10 mouse cellular contexts compared by ENCODE assay signal in the genomic region with DNA sequence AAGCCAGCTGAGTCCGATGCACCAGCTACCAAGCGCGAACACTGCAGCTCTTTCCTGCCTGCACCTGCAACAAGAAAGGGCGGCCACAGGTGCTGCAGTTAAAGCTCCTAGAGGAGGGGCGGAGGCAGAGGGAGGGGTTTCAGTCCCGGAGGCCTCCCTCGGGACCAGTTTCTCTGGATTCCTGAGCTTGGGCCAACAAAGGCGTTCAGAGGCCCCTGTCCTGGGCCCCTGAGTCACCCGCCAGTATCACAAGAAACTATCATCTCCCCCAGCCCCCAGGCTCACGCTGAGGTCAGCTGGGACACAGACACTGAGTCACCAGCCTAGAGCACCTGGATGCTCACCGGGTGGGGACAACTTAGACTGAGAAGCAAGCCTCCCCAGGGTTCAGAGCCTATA. TPM values are rescaled to one million over a fixed set of nuclear protein-coding genes. Genes with fewer than 3 reads are reported as not detected.
DNase-seq lines count a peak whose midpoint lies in the region; ATAC-seq and TF ChIP-seq lines count a peak whose summit lies in the region.
"Had no signal": no experiment of that assay in that cellular context is flagged by ENCODE, and none has a peak within 500 bp of the region (broad histone marks: within the 10 kb centered on the region; RNA-seq: fewer than 3 reads in every experiment).

A gene (minus strand): TSS at position 78 of the 399 bp plus-strand sequence.

- intact Hi-C loops in left cerebral cortex, postnatal 36 days (cut with DNase I): no loop called here

- H3K9ac ChIP-seq in midbrain, embryonic 11.5 days (ENCODE audit: low read length): no peak within 1 kb of the TSS; the same call in 1 of the 2 replicates
- H3K9ac ChIP-seq in midbrain, embryonic 16.5 days (ENCODE audit: low read depth, low read length): no peak within 1 kb of the TSS
- peak within 1 kb of the TSS; percentile 74 for H3K9ac ChIP-seq in intestine, embryonic 16.5 days (ENCODE audit: low read depth, low read length)
- peak within 1 kb of the TSS; percentile 46 for H3K9ac ChIP-seq in lung, postnatal 0 days (replicated peaks; ENCODE audit: low read depth)
- H3K9ac ChIP-seq in forebrain, embryonic 16.5 days (replicated peaks; ENCODE audit: low read depth, low read length): no peak within 1 kb of the TSS

- WGBS in midbrain, embryonic 11.5 days: 11% methylated on average over 11 of the region's 11 CpGs
- 7% methylated on average over 11 of the region's 11 CpGs for WGBS in midbrain, embryonic 16.5 days
- 16% methylated on average over 11 of the region's 11 CpGs for WGBS in intestine, embryonic 16.5 days
- WGBS in lung, postnatal 0 days: 29% methylated on average over 11 of the region's 11 CpGs
- WGBS in forebrain, embryonic 16.5 days: 10% methylated on average over 11 of the region's 11 CpGs

- DNase-seq in midbrain, embryonic 11.5 days (ENCODE audit: low spot score, missing footprints): no peak
- peak; percentile 93 for DNase-seq in lung, postnatal 0 days (ENCODE audit: low spot score)
- DNase-seq in urinary bladder, postnatal 14 days (ENCODE audit: low spot score): peak; percentile 92
- DNase-seq in left cerebral cortex, postnatal 36 days (ENCODE audit: low spot score in 2 of 2): no peak
- DNase-seq in frontal cortex, postnatal 10 days (ENCODE audit: low spot score in 2 of 2): no peak
- DNase-seq: adrenal gland, postnatal 10 days had no signal

- TF ChIP-seq EP300 in lung, postnatal 0 days (IDR thresholded peaks at IDR 0.05): peak; percentile 45

- H3K4me1 ChIP-seq in midbrain, embryonic 11.5 days (ENCODE audit: control insufficient read depth, insufficient read depth, low read length): no peaks in the 10 kb centered on the region; the same call in 1 of the 2 replicates
- H3K4me1 ChIP-seq in midbrain, embryonic 16.5 days (ENCODE audit: control insufficient read depth, insufficient read depth, low read length): no peaks in the 10 kb centered on the region; the same call in 1 of the 2 replicates
- peaks cover 24% of the 10 kb centered on the region for H3K4me1 ChIP-seq in intestine, embryonic 16.5 days (ENCODE audit: control insufficient read depth, insufficient read depth, low read length)
- H3K4me1 ChIP-seq in lung, postnatal 0 days (ENCODE audit: insufficient read depth, low read depth, low read length): peaks cover 16% of the 10 kb centered on the region
- no peaks in the 10 kb centered on the region for H3K4me1 ChIP-seq in forebrain, embryonic 16.5 days (replicated peaks; ENCODE audit: control insufficient read depth, insufficient read depth, low read length)

- no peak for TF ChIP-seq CTCF in lung, postnatal 0 days (IDR thresholded peaks at IDR 0.05)

- no peaks in the 10 kb centered on the region for H3K9me3 ChIP-seq in midbrain, embryonic 11.5 days (ENCODE audit: control insufficient read depth, low read length)
- H3K9me3 ChIP-seq in midbrain, embryonic 16.5 days (replicated peaks; ENCODE audit: control insufficient read depth, low read length, poor library complexity, severe bottlenecking): no peaks in the 10 kb centered on the region
- no peaks in the 10 kb centered on the region for H3K9me3 ChIP-seq in intestine, embryonic 16.5 days (ENCODE audit: control insufficient read depth, low read length)
- no peaks in the 10 kb centered on the region for H3K9me3 ChIP-seq in lung, postnatal 0 days (ENCODE audit: low read length)
- H3K9me3 ChIP-seq in forebrain, embryonic 16.5 days (ENCODE audit: control insufficient read depth, low read length): no peaks in the 10 kb centered on the region

- H3K36me3 ChIP-seq in midbrain, embryonic 11.5 days (ENCODE audit: control insufficient read depth, insufficient read depth, low read length): no peaks in the 10 kb centered on the region
- H3K36me3 ChIP-seq in midbrain, embryonic 16.5 days (ENCODE audit: control insufficient read depth, insufficient read depth, low read length): no peaks in the 10 kb centered on the region
- no peaks in the 10 kb centered on the region for H3K36me3 ChIP-seq in intestine, embryonic 16.5 days (ENCODE audit: control insufficient read depth, insufficient read depth, low read length)
- H3K36me3 ChIP-seq in lung, postnatal 0 days (ENCODE audit: insufficient read depth, low read length): no peaks in the 10 kb centered on the region
- H3K36me3 ChIP-seq in forebrain, embryonic 16.5 days (ENCODE audit: control insufficient read depth, insufficient read depth): no peaks in the 10 kb centered on the region

- H3K27me3 ChIP-seq in midbrain, embryonic 11.5 days (ENCODE audit: control insufficient read depth, insufficient read depth, low read length): peaks cover 27% of the 10 kb centered on the region
- H3K27me3 ChIP-seq in midbrain, embryonic 16.5 days (ENCODE audit: control insufficient read depth, insufficient read depth, low read depth, low read length): peaks cover 25% of the 10 kb centered on the region
- no peaks in the 10 kb centered on the region for H3K27me3 ChIP-seq in intestine, embryonic 16.5 days (replicated peaks; ENCODE audit: control insufficient read depth, insufficient read depth, low read length)
- H3K27me3 ChIP-seq in lung, postnatal 0 days (replicated peaks; ENCODE audit: insufficient read depth, low read length): no peaks in the 10 kb centered on the region
- peaks cover 24% of the 10 kb centered on the region for H3K27me3 ChIP-seq in forebrain, embryonic 16.5 days (replicated peaks; ENCODE audit: control insufficient read depth, insufficient read depth, low read length)

- no peak within 1 kb of the TSS for H3K4me3 ChIP-seq in midbrain, embryonic 11.5 days (ENCODE audit: low read depth, low read length)
- no peak within 1 kb of the TSS for H3K4me3 ChIP-seq in midbrain, embryonic 16.5 days (ENCODE audit: low read depth, low read length)
- peak within 1 kb of the TSS; percentile 47 for H3K4me3 ChIP-seq in intestine, embryonic 16.5 days (ENCODE audit: low read length)
- H3K4me3 ChIP-seq in lung, postnatal 0 days (ENCODE audit: low read depth, low read length): peak within 1 kb of the TSS; percentile 40
- no peak within 1 kb of the TSS for H3K4me3 ChIP-seq in forebrain, embryonic 16.5 days (replicated peaks; ENCODE audit: low read length)

- ATAC-seq in midbrain, embryonic 11.5 days (ENCODE audit: low FRiP score): no peak
- no peak for ATAC-seq in midbrain, embryonic 16.5 days
- peak; percentile 81 for ATAC-seq in intestine, embryonic 16.5 days
- peak; percentile 72 for ATAC-seq in lung, postnatal 0 days
- ATAC-seq in forebrain, embryonic 16.5 days: no peak

- H3K4me2 ChIP-seq in midbrain, embryonic 11.5 days: peak within 1 kb of the TSS; percentile 9; the same call in 1 of the 2 replicates
- no peak within 1 kb of the TSS for H3K4me2 ChIP-seq in midbrain, embryonic 16.5 days (ENCODE audit: low read length)
- peak within 1 kb of the TSS; percentile 44 for H3K4me2 ChIP-seq in intestine, embryonic 16.5 days (ENCODE audit: low read depth, low read length)
- peak within 1 kb of the TSS; percentile 50 for H3K4me2 ChIP-seq in lung, postnatal 0 days (replicated peaks; ENCODE audit: low read depth, low read length)
- H3K4me2 ChIP-seq in forebrain, embryonic 16.5 days (ENCODE audit: low read length): no peak within 1 kb of the TSS

- H3K27ac ChIP-seq in midbrain, embryonic 11.5 days (ENCODE audit: low read depth, low read length): no peak within 1 kb of the TSS
- no peak within 1 kb of the TSS for H3K27ac ChIP-seq in midbrain, embryonic 16.5 days (ENCODE audit: low read length)
- peak within 1 kb of the TSS; percentile 90 for H3K27ac ChIP-seq in intestine, embryonic 16.5 days (ENCODE audit: low read length)
- H3K27ac ChIP-seq in lung, postnatal 0 days (ENCODE audit: low read length): peak within 1 kb of the TSS; percentile 81
- no peak within 1 kb of the TSS for H3K27ac ChIP-seq in forebrain, embryonic 16.5 days (ENCODE audit: low read length)
- H3K27ac ChIP-seq: macrophage had no signal

RNA-seq across cellular contexts. Expression of the gene that starts here (rescaled TPM):
- polyA plus RNA-seq in midbrain, embryonic 11.5 days (2014; fragmentation: Nextera tagmentation; extraction: Ambion mirVana): 2.5 and 2.7 TPM in 2 replicates
- polyA plus RNA-seq in midbrain, embryonic 16.5 days (2015; fragmentation: Nextera tagmentation; extraction: Ambion mirVana): not detected in 2 replicates
- polyA plus RNA-seq in intestine, embryonic 16.5 days (2015; fragmentation: Nextera tagmentation; extraction: Ambion mirVana): 48.7 and 54.2 TPM in 2 replicates
- polyA plus RNA-seq in lung, postnatal 0 days (2015; fragmentation: Nextera tagmentation; extraction: Ambion mirVana): 28.2 and 29.2 TPM in 2 replicates
- not detected for total RNA-seq in left cerebral cortex, postnatal 36 days (2021)
- not detected in 2 replicates for polyA plus RNA-seq in forebrain, embryonic 16.5 days (2015; fragmentation: Nextera tagmentation; extraction: Ambion mirVana)
- polyA plus RNA-seq: macrophage had no signal

Comparison
In these comparisons a context has a peak if more than half of its experiments do, and no peak if none do; other contexts are left out.
1. H3K4me2 ChIP-seq: peak in midbrain, embryonic 11.5 days (single experiment), intestine, embryonic 16.5 days (single experiment) and lung, postnatal 0 days (single experiment); none in midbrain, embryonic 16.5 days (single experiment) and forebrain, embryonic 16.5 days (single experiment).
2. ATAC-seq: peak in intestine, embryonic 16.5 days (single experiment) and lung, postnatal 0 days (single experiment); none in midbrain, embryonic 11.5 days (single experiment), midbrain, embryonic 16.5 days (single experiment) and forebrain, embryonic 16.5 days (single experiment).
3. DNase-seq: peak in lung, postnatal 0 days (single experiment) and urinary bladder, postnatal 14 days (single experiment); none in midbrain, embryonic 11.5 days (single experiment), left cerebral cortex, postnatal 36 days (0 of 2) and frontal cortex, postnatal 10 days (0 of 2).
4. H3K27ac ChIP-seq: peak in intestine, embryonic 16.5 days (single experiment) and lung, postnatal 0 days (single experiment); none in midbrain, embryonic 11.5 days (single experiment), midbrain, embryonic 16.5 days (single experiment) and forebrain, embryonic 16.5 days (single experiment).
5. H3K4me3 ChIP-seq: peak in intestine, embryonic 16.5 days (single experiment) and lung, postnatal 0 days (single experiment); none in midbrain, embryonic 11.5 days (single experiment), midbrain, embryonic 16.5 days (single experiment) and forebrain, embryonic 16.5 days (single experiment).
6. H3K9ac ChIP-seq: peak in intestine, embryonic 16.5 days (single experiment) and lung, postnatal 0 days (single experiment); none in midbrain, embryonic 11.5 days (single experiment), midbrain, embryonic 16.5 days (single experiment) and forebrain, embryonic 16.5 days (single experiment).